Mouse (Mus musculus) heart, adult 2 months (tissue): ENCODE data around the gene Spred3.

ENCODE experiments used
- CTCF ChIP-seq: fragments of 200-600 bp; IDR thresholded peaks from 2 replicates; pipeline ENCODE4 v1.8.1; 2022; ENCODE audit warnings: antibody characterized with exemption, mild to moderate bottlenecking, moderate library complexity
- EP300 ChIP-seq: fragments of 200-500 bp; IDR thresholded peaks from 2 replicates; pipeline ENCODE4 v1.6.1; 2011; ENCODE audit warnings: low read depth, low read length, control low read depth; ENCODE audit not compliant: insufficient read depth
- POLR2A ChIP-seq: fragments of 200-500 bp; IDR thresholded peaks from 2 replicates; pipeline ENCODE4 v1.6.1; 2011; ENCODE audit warnings: mild to moderate bottlenecking, low read depth, low read length, control low read depth; ENCODE audit not compliant: insufficient read depth

- TF ChIP-seq CTCF (no peak), EP300 (no peak), POLR2A (no peak)
These were observed 1.4 kb downstream of the Spred3 start for GRCm38 (mm10) chr7:29168791-29169230.
